Mouse (Mus musculus) testis, adult 2 months (tissue): ENCODE results near the gene Coq10b. TPM values are rescaled to one million over a fixed set of nuclear protein-coding genes. Genes with fewer than 3 reads are reported as not detected.

Source experiments
- H3K27ac ChIP-seq: fragments of 200-500 bp; 2 replicates; pipeline ENCODE4 v1.5.1; 2012; ENCODE audit warnings: low read depth, low read length; ENCODE audit not compliant: control insufficient read depth, insufficient read depth
- H3K27me3 ChIP-seq: fragments of 200-500 bp; 2 replicates; pipeline ENCODE4 v1.6.1; 2012; ENCODE audit warnings: mild to moderate bottlenecking, low read length, moderate library complexity; ENCODE audit not compliant: control insufficient read depth, insufficient read depth
- H3K36me3 ChIP-seq: fragments of 200-500 bp; 2 replicates; pipeline ENCODE4 v1.6.1; 2012; ENCODE audit warnings: mild to moderate bottlenecking, low read length; ENCODE audit not compliant: control insufficient read depth, insufficient read depth
- H3K4me1 ChIP-seq: fragments of 200-500 bp; 2 replicates; pipeline ENCODE4 v1.6.1; 2012; ENCODE audit warnings: low read length; ENCODE audit not compliant: control insufficient read depth, insufficient read depth
- H3K4me3 ChIP-seq: fragments of 200-500 bp; 2 replicates; pipeline ENCODE4 v1.5.1; 2012; ENCODE audit warnings: low read depth, mild to moderate bottlenecking, low read length, moderate library complexity, mixed read lengths; ENCODE audit not compliant: control insufficient read depth
- CTCF ChIP-seq: fragments of 200-500 bp; IDR thresholded peaks from 2 replicates; pipeline ENCODE4 v1.5.1; 2012; ENCODE audit warnings: low read depth, mild to moderate bottlenecking, inconsistent platforms, low read length, moderate library complexity; ENCODE audit not compliant: control insufficient read depth, insufficient read depth, insufficient replicate concordance
- POLR2A ChIP-seq: fragments of 200-500 bp; IDR thresholded peaks from 2 replicates; pipeline ENCODE4 v1.6.1; 2012; ENCODE audit warnings: low read depth, mild to moderate bottlenecking, inconsistent platforms, low read length, moderate library complexity; ENCODE audit not compliant: control insufficient read depth
- polyA plus RNA-seq: library from polyadenylated mRNA; depleted of rRNA; stranded (reverse); fragments of >200 nt; gene quantifications from 2 replicates; pipeline ENCODE4 v1.2.3, GENCODE M21; 2012; rRNA removed

Gene Coq10b
- polyA plus RNA-seq, 1 experiment, result 20.5 TPM

- H3K27ac ChIP-seq, result no peak overlapping the region
- no peak for TF ChIP-seq CTCF
- no peak for TF ChIP-seq POLR2A
- H3K27me3 ChIP-seq, result no peaks in the 10 kb centered on the region
- no peaks in the 10 kb centered on the region for H3K36me3 ChIP-seq
- no peak overlapping the region for H3K4me3 ChIP-seq
- no peaks in the 10 kb centered on the region for H3K4me1 ChIP-seq
Observed at GRCm38 (mm10) chr1:55106919-55107585, 54.5 kb downstream of the Coq10b start.

- H3K36me3 ChIP-seq, result no peaks in the 10 kb centered on the region
- H3K4me1 ChIP-seq, result peaks cover 2% of the 10 kb centered on the region; the same call in 1 of the 2 replicates
- no peaks in the 10 kb centered on the region for H3K27me3 ChIP-seq
- H3K27ac ChIP-seq, result no peak overlapping the region
- TF ChIP-seq POLR2A (no peak), CTCF (no peak)
- H3K4me3 ChIP-seq, result no peak overlapping the region
Observed at GRCm38 (mm10) chr1:55107644-55108043, 55.1 kb downstream of the Coq10b start.

- Histone ChIP-seq H3K4me1 (peaks cover 2% of the 10 kb centered on the region; the same call in 1 of the 2 replicates), H3K4me3 (no peak overlapping the region), H3K27me3 (no peaks in the 10 kb centered on the region), H3K27ac (no peak overlapping the region), H3K36me3 (no peaks in the 10 kb centered on the region)
- TF ChIP-seq POLR2A, result no peak
- no peak for TF ChIP-seq CTCF
Observed at GRCm38 (mm10) chr1:55108473-55108872, 55.9 kb downstream of the Coq10b start.

- H3K4me3 ChIP-seq, result no peak overlapping the region
- no peaks in the 10 kb centered on the region for H3K27me3 ChIP-seq
- H3K27ac ChIP-seq, result no peak overlapping the region
- H3K4me1 ChIP-seq, result peaks cover 2% of the 10 kb centered on the region; the same call in 1 of the 2 replicates
- no peaks in the 10 kb centered on the region for H3K36me3 ChIP-seq
- TF ChIP-seq CTCF (no peak), POLR2A (no peak)
Observed at GRCm38 (mm10) chr1:55109066-55109766, 56.6 kb downstream of the Coq10b start.

Other genes with a start within 250 kb of the Coq10b start
- gene Ankrd44, start 126.4 kb upstream of the Coq10b start, polyA plus RNA-seq, result 5.9 and 6.8 TPM in 2 replicates
- 22.3 and 27.6 TPM in 2 replicates for gene Sf3b1, start 25.3 kb upstream of the Coq10b start, polyA plus RNA-seq
- 15.7 and 17.2 TPM in 2 replicates for gene Hspe1, start 35.4 kb downstream of the Coq10b start, polyA plus RNA-seq
- 10.3 and 12.8 TPM in 2 replicates for gene Hspd1, start 35.5 kb downstream of the Coq10b start, polyA plus RNA-seq
- 3.7 and 4.2 TPM in 2 replicates for gene Mob4, start 78.5 kb downstream of the Coq10b start, polyA plus RNA-seq
- 7.0 and 8.1 TPM in 2 replicates for gene Rftn2, start 174.0 kb downstream of the Coq10b start, polyA plus RNA-seq
- 1.8 and 1.9 TPM in 2 replicates for gene Mars2, start 184.4 kb downstream of the Coq10b start, polyA plus RNA-seq